9 mouse cellular contexts compared by ENCODE assay signal in the genomic region with DNA sequence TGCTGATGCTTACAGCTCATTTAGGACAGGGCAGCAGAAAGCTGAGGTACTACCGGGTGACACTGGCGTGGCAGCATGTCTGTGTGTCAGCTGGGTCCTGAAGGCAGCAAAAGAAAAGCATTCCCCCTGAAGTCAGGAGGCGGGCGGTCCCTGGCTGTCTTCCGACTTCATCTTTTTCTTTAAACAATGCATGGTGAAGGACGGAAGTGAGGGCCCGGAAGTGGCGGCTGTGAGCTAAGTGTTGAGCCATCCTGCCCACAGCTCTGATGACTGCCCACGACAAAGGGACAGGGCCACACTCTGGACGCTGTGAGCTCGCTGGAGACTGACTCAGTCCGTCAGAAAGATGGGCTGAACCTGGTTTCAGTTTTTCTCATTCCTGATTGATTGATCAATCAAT. TPM values are rescaled to one million over a fixed set of nuclear protein-coding genes. Genes with fewer than 3 reads are reported as not detected.
DNase-seq lines count a peak whose midpoint lies in the region; ATAC-seq and TF ChIP-seq lines count a peak whose summit lies in the region.
"Had no signal": no experiment of that assay in that cellular context is flagged by ENCODE, and none has a peak within 500 bp of the region (broad histone marks: within the 10 kb centered on the region; RNA-seq: fewer than 3 reads in every experiment).

No protein-coding gene starts in this region.

- no peak overlapping the region for H3K27ac ChIP-seq in kidney, embryonic 14.5 days (ENCODE audit: low read depth, low read length)
- no peak overlapping the region for H3K27ac ChIP-seq in heart, embryonic 12.5 days (ENCODE audit: poor library complexity, severe bottlenecking)
- peak overlapping the region; percentile 40; the same call in 1 of the 2 replicates for H3K27ac ChIP-seq in liver, embryonic 11.5 days (ENCODE audit: low read depth, low read length)
- peak overlapping the region; percentile 48 for H3K27ac ChIP-seq in small intestine, adult 2 months (ENCODE audit: insufficient read depth, low read depth, low read length)

- peak overlapping the region; percentile 43 for H3K4me2 ChIP-seq in kidney, embryonic 14.5 days (replicated peaks; ENCODE audit: low read depth, low read length)
- H3K4me2 ChIP-seq in heart, embryonic 12.5 days: peak overlapping the region; percentile 75
- H3K4me2 ChIP-seq in liver, embryonic 11.5 days: peak overlapping the region; percentile 86

- no peaks in the 10 kb centered on the region for H3K9me3 ChIP-seq in kidney, embryonic 14.5 days (ENCODE audit: control insufficient read depth, low read length)
- H3K9me3 ChIP-seq in heart, embryonic 12.5 days (replicated peaks): no peaks in the 10 kb centered on the region
- no peaks in the 10 kb centered on the region for H3K9me3 ChIP-seq in liver, embryonic 11.5 days (ENCODE audit: control insufficient read depth, low read length)

- no peak for DNase-seq in kidney, postnatal 36 days
- DNase-seq in liver, embryonic 11.5 days (ENCODE audit: low spot score): no peak
- no peak for DNase-seq in right cerebral cortex, postnatal 4 days
- no peak for DNase-seq in urinary bladder, postnatal 10 days (ENCODE audit: low spot score)
- DNase-seq in gastrocnemius, adult 8-10 months (ENCODE audit: low spot score in 2 of 2): no peak

- peak overlapping the region; percentile 37; the same call in 1 of the 2 replicates for H3K9ac ChIP-seq in kidney, embryonic 14.5 days (ENCODE audit: low read depth, low read length)
- peak overlapping the region; percentile 42; the same call in 1 of the 2 replicates for H3K9ac ChIP-seq in heart, embryonic 12.5 days
- H3K9ac ChIP-seq in liver, embryonic 11.5 days (ENCODE audit: low read depth, low read length): peak overlapping the region; percentile 49; the same call in 1 of the 2 replicates

- TF ChIP-seq CTCF in small intestine, adult 2 months (IDR thresholded peaks at IDR 0.05; ENCODE audit: extremely low read depth, insufficient read length, insufficient replicate concordance, low read depth, low read length): no peak

- 54% methylated on average over 12 of the region's 12 CpGs for WGBS in kidney, embryonic 14.5 days
- WGBS in heart, embryonic 12.5 days: 24% methylated on average over 12 of the region's 12 CpGs
- WGBS in liver, embryonic 11.5 days: 23% methylated on average over 12 of the region's 12 CpGs
- WGBS in small intestine, adult 2 months: 68% methylated on average over 12 of the region's 12 CpGs

- peaks cover 28% of the 10 kb centered on the region for H3K4me1 ChIP-seq in kidney, embryonic 14.5 days (ENCODE audit: control insufficient read depth, insufficient read depth, low read length)
- H3K4me1 ChIP-seq in heart, embryonic 12.5 days (replicated peaks): peaks cover 11% of the 10 kb centered on the region
- H3K4me1 ChIP-seq in liver, embryonic 11.5 days (replicated peaks; ENCODE audit: control insufficient read depth, insufficient read depth, low read length): peaks cover 34% of the 10 kb centered on the region
- H3K4me1 ChIP-seq in small intestine, adult 2 months (ENCODE audit: control insufficient read depth, insufficient read depth, insufficient read length, low read length): no peaks in the 10 kb centered on the region

- H3K27me3 ChIP-seq in kidney, embryonic 14.5 days (ENCODE audit: control insufficient read depth, insufficient read depth, low read length): no peaks in the 10 kb centered on the region; the same call in 1 of the 2 replicates
- H3K27me3 ChIP-seq in heart, embryonic 12.5 days (replicated peaks): no peaks in the 10 kb centered on the region; the same call in 1 of the 2 replicates
- H3K27me3 ChIP-seq in liver, embryonic 11.5 days (replicated peaks; ENCODE audit: control insufficient read depth, insufficient read depth, low read length): no peaks in the 10 kb centered on the region
- H3K27me3 ChIP-seq in small intestine, adult 2 months (ENCODE audit: control insufficient read depth, insufficient read depth, low read length): no peaks in the 10 kb centered on the region

- TF ChIP-seq POLR2A in small intestine, adult 2 months (IDR thresholded peaks at IDR 0.05; ENCODE audit: low read depth, low read length): no peak

- H3K4me3 ChIP-seq in kidney, embryonic 14.5 days (ENCODE audit: low read length): peak overlapping the region; percentile 14; the same call in 1 of the 2 replicates
- peak overlapping the region; percentile 33 for H3K4me3 ChIP-seq in heart, embryonic 12.5 days
- peak overlapping the region; percentile 45 for H3K4me3 ChIP-seq in liver, embryonic 11.5 days (ENCODE audit: low read depth, low read length)
- peak overlapping the region; percentile 53 for H3K4me3 ChIP-seq in small intestine, adult 2 months (ENCODE audit: low read depth, low read length)

- no peaks in the 10 kb centered on the region for H3K36me3 ChIP-seq in kidney, embryonic 14.5 days (ENCODE audit: control insufficient read depth, insufficient read depth, low read length)
- H3K36me3 ChIP-seq in heart, embryonic 12.5 days: no peaks in the 10 kb centered on the region
- H3K36me3 ChIP-seq in liver, embryonic 11.5 days (ENCODE audit: control insufficient read depth, insufficient read depth, low read length): no peaks in the 10 kb centered on the region
- no peaks in the 10 kb centered on the region for H3K36me3 ChIP-seq in small intestine, adult 2 months (ENCODE audit: control insufficient read depth, insufficient read depth, low read length)
- H3K36me3 ChIP-seq: G1E had no signal

- ATAC-seq in kidney, embryonic 14.5 days (ENCODE audit: low FRiP score, low TSS enrichment): 0 out of 2 replicates have a peak, but pooled peaks have one; percentile 4
- ATAC-seq in heart, embryonic 12.5 days (ENCODE audit: insufficient number of reproducible peaks, low FRiP score): no peak
- ATAC-seq in liver, embryonic 11.5 days (replicated peaks; ENCODE audit: low FRiP score): no peak; the same call in 1 of the 2 replicates

RNA-seq across cellular contexts. Expression of a gene that starts 20.8 kb away (rescaled TPM):
- polyA plus RNA-seq in kidney, embryonic 14.5 days (2014; fragmentation: Nextera tagmentation; extraction: Ambion mirVana): 1.1 and 1.5 TPM in 2 replicates
- polyA plus RNA-seq in heart, embryonic 12.5 days (2016; fragmentation: Nextera tagmentation; extraction: Ambion mirVana): 1.6 TPM in 2 replicates
- polyA plus RNA-seq in liver, embryonic 11.5 days (2014; fragmentation: Nextera tagmentation; extraction: Ambion mirVana): 1.8 TPM in 2 replicates
- 1.8 and 7.0 TPM in 2 replicates for polyA plus RNA-seq in small intestine, adult 2 months (2012; rRNA removed)
- under 1 TPM; 0.10 to 0.38 (median 0.22) TPM for total RNA-seq in gastrocnemius, adult 8-10 months (2022)
- polyA plus RNA-seq: G1E had no signal

Comparison
In these comparisons a context has a peak if more than half of its experiments do, and no peak if none do; other contexts are left out.
1. H3K27ac ChIP-seq: peak in liver, embryonic 11.5 days (single experiment) and small intestine, adult 2 months (single experiment); none in kidney, embryonic 14.5 days (single experiment) and heart, embryonic 12.5 days (single experiment).
2. Peak in every context shown above with its lines, with median percentiles within 50 percentile points of each other: H3K4me2 ChIP-seq, H3K4me3 ChIP-seq and H3K9ac ChIP-seq.